Mouse (Mus musculus) ES-E14 (cell line): ENCODE measurements around the gene Itga9.

ENCODE experiments used
- CHD2 ChIP-seq: IDR thresholded peaks from 2 replicates; pipeline ENCODE4 v1.6.1; 2014; ENCODE audit warnings: mild to moderate bottlenecking, low read depth, low read length, inconsistent platforms
- HCFC1 ChIP-seq: IDR thresholded peaks from 2 replicates; pipeline ENCODE4 v1.6.1; 2012; ENCODE audit warnings: low read length, inconsistent platforms, borderline replicate concordance; ENCODE audit not compliant: insufficient read depth
- MAFK ChIP-seq: IDR thresholded peaks from 2 replicates; pipeline ENCODE4 v1.6.1; 2014; ENCODE audit warnings: mild to moderate bottlenecking, low read depth, low read length, inconsistent platforms; ENCODE audit not compliant: insufficient read depth
- ZC3H11A ChIP-seq: IDR thresholded peaks from 2 replicates; pipeline ENCODE4 v1.6.1; 2012; ENCODE audit warnings: low read depth, mild to moderate bottlenecking, inconsistent platforms, low read length, borderline replicate concordance
- ZNF384 ChIP-seq: IDR thresholded peaks from 2 replicates; pipeline ENCODE4 v1.6.1; 2012; ENCODE audit warnings: low read depth, low read length, inconsistent platforms

DNA sequence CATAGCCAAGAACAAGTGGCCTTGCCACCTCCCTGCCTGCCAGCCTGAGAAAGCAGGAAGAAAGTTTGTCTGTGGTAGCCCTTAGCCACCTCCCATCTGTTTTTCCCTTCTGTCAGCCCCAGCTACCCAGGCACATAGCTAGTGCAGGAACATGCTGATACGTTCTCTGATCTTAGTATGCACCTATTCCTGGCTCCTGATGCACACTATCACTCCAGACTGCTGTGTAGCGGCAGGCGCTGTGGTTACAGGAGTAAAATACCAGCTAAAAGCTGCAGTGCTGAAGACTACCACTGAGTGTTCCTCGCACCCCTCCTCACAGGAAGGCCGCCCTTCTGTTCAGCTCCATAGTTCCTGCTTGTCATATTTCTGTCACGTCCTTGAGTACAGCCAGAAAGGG lies 234.8 kb downstream of the Itga9 start:
- TF ChIP-seq MAFK (no peak), HCFC1 (no peak), ZNF384 (no peak), ZC3H11A (no peak), CHD2 (no peak)
